Mouse (Mus musculus) stomach, postnatal 0 days (tissue): Measurements from ENCODE around the gene Ssbp4. TPM values are rescaled to one million over a fixed set of nuclear protein-coding genes. Genes with fewer than 3 reads are reported as not detected.
"Not testable (repeated sequence)": the region's sequence is repeated elsewhere in the genome, so short reads cannot be mapped to it uniquely, and the experiment has no call there.

Source experiments
- ATAC-seq: fragments of 200-750 bp; cut with Nextera tagmentation; 2 replicates; pipeline ENCODE4 v1.8.0; 2017; ENCODE audit not compliant: low FRiP score, low TSS enrichment
- DNase-seq: peaks from one replicate; pipeline ENCODE4 v3.0.0-alpha.2; 2016; ENCODE audit warnings: low spot score
- H3K27ac ChIP-seq: fragments of 300-500 bp; sonication (generic); replicated peaks from 2 replicates; pipeline ENCODE4 v1.5.1; 2014; ENCODE audit warnings: mild to moderate bottlenecking, control low read depth
- H3K27me3 ChIP-seq: fragments of 300-500 bp; sonication (generic); 2 replicates; pipeline ENCODE4 v1.6.1; 2014; ENCODE audit warnings: low read length; ENCODE audit not compliant: control insufficient read depth, insufficient read depth
- H3K36me3 ChIP-seq: fragments of 300-500 bp; sonication (generic); 2 replicates; pipeline ENCODE4 v1.6.1; 2014; ENCODE audit warnings: low read length, mixed read lengths; ENCODE audit not compliant: control insufficient read depth, insufficient read depth
- H3K4me1 ChIP-seq: fragments of 300-500 bp; sonication (generic); replicated peaks from 2 replicates; pipeline ENCODE4 v1.6.1; 2014; ENCODE audit warnings: antibody characterized with exemption; ENCODE audit not compliant: control insufficient read depth, insufficient read depth
- H3K4me2 ChIP-seq: fragments of 300-500 bp; sonication (generic); replicated peaks from 2 replicates; pipeline ENCODE4 v1.6.1; 2014; ENCODE audit warnings: low read depth, mild to moderate bottlenecking, control low read depth, moderate library complexity
- H3K4me3 ChIP-seq: fragments of 300-500 bp; sonication (generic); 2 replicates; pipeline ENCODE4 v1.5.1; 2014; ENCODE audit warnings: low read depth, low read length, control low read depth
- H3K9ac ChIP-seq: fragments of 300-500 bp; sonication (generic); 2 replicates; pipeline ENCODE4 v1.6.1; 2014; ENCODE audit warnings: mild to moderate bottlenecking, low read length, control low read depth, mixed read lengths
- H3K9me3 ChIP-seq: fragments of 300-500 bp; sonication (generic); 2 replicates; pipeline ENCODE4 v1.6.1; 2016; ENCODE audit warnings: low read length; ENCODE audit not compliant: control insufficient read depth
- CTCF ChIP-seq: IDR thresholded peaks from 2 replicates; pipeline ENCODE4 v1.5.1; 2016; ENCODE audit warnings: antibody characterized with exemption, low read depth, mild to moderate bottlenecking, moderate library complexity
- EP300 ChIP-seq: optimal IDR thresholded peaks from 2 replicates; pipeline ENCODE3; 2016; ENCODE audit warnings: antibody characterized with exemption
- WGBS: fragments of 180-500 bp; shearing (Covaris S2); extraction: QIAGEN DNeasy Blood & Tissue Kit; methylation state at CpG from one replicate; pipeline ENCODE4 v1.1.7; 2014; 5-methylcytosine and 5-hydroxymethylcytosine counted together
- polyA plus RNA-seq: library from polyadenylated mRNA; unstranded; fragments of >200 nt; fragmentation: Nextera tagmentation; extraction: Ambion mirVana; gene quantifications from 2 replicates; pipeline ENCODE4 v1.2.1, GENCODE M21; 2015

Gene Ssbp4
- polyA plus RNA-seq, 1 experiment from 2014 or later: 66.7 TPM

GRCm38 (mm10) chr8:70595811-70596210, 12.9 kb downstream of the Ssbp4 start:
- H3K4me1 ChIP-seq: peaks cover 5% of the 10 kb centered on the region; the same call in 1 of the 2 replicates
- no peak for TF ChIP-seq EP300
- TF ChIP-seq CTCF: no peak
- ATAC-seq (no peak), DNase-seq (no peak)
- no peak overlapping the region for H3K4me2 ChIP-seq
- no peak overlapping the region for H3K27ac ChIP-seq
- 90% methylated on average over 12 of the region's 12 CpGs for WGBS
- H3K4me3 ChIP-seq: no peak overlapping the region
- no peaks in the 10 kb centered on the region for H3K27me3 ChIP-seq
- H3K36me3 ChIP-seq: peaks cover 5% of the 10 kb centered on the region; the same call in 1 of the 2 replicates
- H3K9ac ChIP-seq: no peak overlapping the region
- H3K9me3 ChIP-seq: no peaks in the 10 kb centered on the region

- WGBS: 12% methylated on average over 77 of the region's 82 CpGs
- no peak for TF ChIP-seq EP300
- TF ChIP-seq CTCF: no peak
- peak overlapping the region; percentile 51 for H3K4me3 ChIP-seq
- peaks cover 11% of the 10 kb centered on the region; the same call in 1 of the 2 replicates for H3K36me3 ChIP-seq
- H3K4me2 ChIP-seq: peak overlapping the region; percentile 98
- no peaks in the 10 kb centered on the region for H3K27me3 ChIP-seq
- H3K27ac ChIP-seq: peak overlapping the region; percentile 56; the same call in 1 of the 2 replicates
- no peaks in the 10 kb centered on the region for H3K9me3 ChIP-seq
- ATAC-seq: peak; percentile 11; the same call in 1 of the 2 replicates
- peak; percentile 54 for DNase-seq
- peak overlapping the region; percentile 59 for H3K9ac ChIP-seq
- H3K4me1 ChIP-seq: peaks cover 5% of the 10 kb centered on the region; the same call in 1 of the 2 replicates
Observed at GRCm38 (mm10) chr8:70594621-70595564, 13.8 kb downstream of the Ssbp4 start.

GRCm38 (mm10) chr8:70593961-70594609, 14.6 kb downstream of the Ssbp4 start, which contains the start of gene Isyna1:
Isyna1 (plus strand) TSS chr8:70594373.
- Histone ChIP-seq H3K9me3 (no peaks in the 10 kb centered on the region), H3K4me1 (peaks cover 5% of the 10 kb centered on the region; the same call in 1 of the 2 replicates), H3K27me3 (no peaks in the 10 kb centered on the region), H3K9ac (peak within 1 kb of the TSS; percentile 59), H3K36me3 (peaks cover 11% of the 10 kb centered on the region; the same call in 1 of the 2 replicates), H3K4me3 (peak within 1 kb of the TSS; percentile 51), H3K27ac (peak within 1 kb of the TSS; percentile 56), H3K4me2 (peak within 1 kb of the TSS; percentile 98)
- peak; percentile 18 for TF ChIP-seq CTCF
- TF ChIP-seq EP300: no peak
- under 1% methylated on average over 39 of the region's 40 CpGs for WGBS
- ATAC-seq (peak; percentile 80), DNase-seq (peak; percentile 93)

- DNase-seq (no peak), ATAC-seq (no peak)
- Histone ChIP-seq H3K27me3 (no peaks in the 10 kb centered on the region), H3K4me2 (no peak overlapping the region), H3K36me3 (peaks cover 11% of the 10 kb centered on the region; the same call in 1 of the 2 replicates), H3K4me3 (no peak overlapping the region), H3K4me1 (0 out of 2 replicates have a peak, but pooled peaks cover 5% of the 10 kb centered on the region), H3K9ac (no peak overlapping the region; the same call in 1 of the 2 replicates), H3K9me3 (no peaks in the 10 kb centered on the region), H3K27ac (peak overlapping the region; percentile 56)
- 54% methylated on average over 8 of the region's 8 CpGs for WGBS
- no peak for TF ChIP-seq CTCF
- TF ChIP-seq EP300: no peak
Observed at GRCm38 (mm10) chr8:70593173-70593572, 15.5 kb downstream of the Ssbp4 start.

GRCm38 (mm10) chr8:70591569-70591968, 17.1 kb downstream of the Ssbp4 start:
- Histone ChIP-seq H3K4me1 (no peaks in the 10 kb centered on the region), H3K4me2 (no peak overlapping the region), H3K27me3 (no peaks in the 10 kb centered on the region), H3K36me3 (peaks cover 15% of the 10 kb centered on the region; the same call in 1 of the 2 replicates), H3K9ac (no peak overlapping the region), H3K9me3 (no peaks in the 10 kb centered on the region), H3K4me3 (no peak overlapping the region), H3K27ac (no peak overlapping the region)
- WGBS: 76% methylated on average over 12 of the region's 12 CpGs
- ATAC-seq (no peak), DNase-seq (no peak)
- TF ChIP-seq CTCF: no peak
- TF ChIP-seq EP300: no peak

- H3K4me3 ChIP-seq, H3K9ac ChIP-seq, H3K27me3 ChIP-seq, H3K4me2 ChIP-seq, H3K4me1 ChIP-seq, ATAC-seq, H3K9me3 ChIP-seq, DNase-seq, H3K27ac ChIP-seq: not testable (repeated sequence)
- peaks cover 27% of the 10 kb centered on the region for H3K36me3 ChIP-seq
- 96% methylated on average over 4 of the region's 4 CpGs for WGBS
Observed at GRCm38 (mm10) chr8:70587955-70588354, 20.7 kb downstream of the Ssbp4 start.
